Mouse (Mus musculus): ENCODE data around the gene Wipf3. TPM values are rescaled to one million over a fixed set of nuclear protein-coding genes. Genes with fewer than 3 reads are reported as not detected.

Gene Wipf3
- 3.0 TPM for polyA plus RNA-seq (2014; fragmentation: Illumina TruSeq; extraction: RNeasy Lipid Tissue Mini Kit (QIAGEN cat#74804); ENCODE audit: insufficient read depth, low read depth, low replicate concordance)

GRCm38 (mm10) chr6:54429447-54430194 lies at the start of gene Wipf3:
Gene Wipf3 (plus strand): TSS chr6:54429603.

Other genes starting within 250 kb of the Wipf3 start
- 4.8 TPM for gene Prr15, start 103.8 kb upstream of the Wipf3 start, polyA plus RNA-seq (2014; fragmentation: Illumina TruSeq; extraction: RNeasy Lipid Tissue Mini Kit (QIAGEN cat#74804); ENCODE audit: insufficient read depth, low read depth, low replicate concordance)
- 10.1 TPM for gene Scrn1, start 136.9 kb downstream of the Wipf3 start, polyA plus RNA-seq (2014; fragmentation: Illumina TruSeq; extraction: RNeasy Lipid Tissue Mini Kit (QIAGEN cat#74804); ENCODE audit: insufficient read depth, low read depth, low replicate concordance)
- 2.8 TPM for gene Plekha8, start 165.5 kb downstream of the Wipf3 start, polyA plus RNA-seq (2014; fragmentation: Illumina TruSeq; extraction: RNeasy Lipid Tissue Mini Kit (QIAGEN cat#74804); ENCODE audit: insufficient read depth, low read depth, low replicate concordance)
- gene Fkbp14, start 167.7 kb downstream of the Wipf3 start, polyA plus RNA-seq (2014; fragmentation: Illumina TruSeq; extraction: RNeasy Lipid Tissue Mini Kit (QIAGEN cat#74804); ENCODE audit: insufficient read depth, low read depth, low replicate concordance) = 10.0 TPM